Mouse (Mus musculus): Measurements from ENCODE around the gene Trmt10b. TPM values are rescaled to one million over a fixed set of nuclear protein-coding genes. Genes with fewer than 3 reads are reported as not detected.

Trmt10b gene
- 1.3 and 2.5 TPM in 2 replicates for polyA plus RNA-seq (2012; rRNA removed)
- 4.8 and 5.7 TPM in 2 replicates for polyA plus RNA-seq (2014; fragmentation: Nextera tagmentation; extraction: Ambion mirVana)

GRCm38 (mm10) chr4:45296662-45297564 is at the start of gene Trmt10b:
Gene Trmt10b, plus strand, starts transcription at chr4:45297127.
- Histone ChIP-seq H3K4me1 (replicated peaks; ENCODE audit: control insufficient read depth in 2 of 2, insufficient read depth in 2 of 2, low read length in 1 of 2) (peaks cover 0 to 6% of the 10 kb centered on the region in 2 experiments; a peak in 2 of 4 replicates), H3K9ac (replicated peaks) (peak within 1 kb of the TSS; percentile 75), H3K4me3 (ENCODE audit: insufficient read depth in 1 of 2, low read depth in 2 of 2, low read length in 2 of 2) (peak within 1 kb of the TSS; percentile 81 to 88), H3K36me3 (replicated peaks; ENCODE audit: control insufficient read depth, insufficient read depth, low read depth) (no peaks in the 10 kb centered on the region), H3K9me3 (ENCODE audit: control insufficient read depth, low read length) (no peaks in the 10 kb centered on the region), H3K27ac (no peak within 1 kb of the TSS), H3K4me2 (ENCODE audit: low read depth) (peak within 1 kb of the TSS; percentile 82), H3K27me3 (ENCODE audit: control insufficient read depth, insufficient read depth, low read length) (no peaks in the 10 kb centered on the region)
- peak; percentile 80 for ATAC-seq (ENCODE audit: insufficient read depth)
- WGBS (ENCODE audit: insufficient replicate concordance), result 14% methylated on average over 27 of the region's 27 CpGs
- DNase-seq (ENCODE audit: low read depth in 3 of 3, low spot score in 3 of 3), result peak; percentile 61 to 74 (median 74)
- no peak for TF ChIP-seq CTCF (IDR thresholded peaks at IDR 0.05; ENCODE audit: low read depth)
- TF ChIP-seq EP300 (IDR thresholded peaks at IDR 0.05; ENCODE audit: low read depth), result no peak

GRCm38 (mm10) chr4:45251265-45251664 is 45.7 kb upstream of the Trmt10b start:
- Histone ChIP-seq H3K27me3 (ENCODE audit: control insufficient read depth, insufficient read depth, low read length) (no peaks in the 10 kb centered on the region), H3K9me3 (ENCODE audit: control insufficient read depth, low read length) (no peaks in the 10 kb centered on the region), H3K4me2 (ENCODE audit: low read depth) (no peak overlapping the region), H3K36me3 (replicated peaks; ENCODE audit: control insufficient read depth, insufficient read depth, low read depth) (no peaks in the 10 kb centered on the region), H3K9ac (replicated peaks) (no peak overlapping the region), H3K4me1 (replicated peaks; ENCODE audit: control insufficient read depth in 2 of 2, insufficient read depth in 2 of 2, low read length in 1 of 2) (no peaks in the 10 kb centered on the region), H3K4me3 (ENCODE audit: insufficient read depth in 1 of 2, low read depth in 2 of 2, low read length in 2 of 2) (no peak overlapping the region), H3K27ac (no peak overlapping the region)
- ATAC-seq (ENCODE audit: insufficient read depth), result no peak
- DNase-seq (ENCODE audit: low read depth in 3 of 3, low spot score in 3 of 3), result no peak
- 81% methylated on average over 8 of the region's 8 CpGs for WGBS (ENCODE audit: insufficient replicate concordance)
- TF ChIP-seq CTCF (IDR thresholded peaks at IDR 0.05; ENCODE audit: low read depth) (no peak), EP300 (IDR thresholded peaks at IDR 0.05; ENCODE audit: low read depth) (no peak)

GRCm38 (mm10) chr4:45252861-45253262 is 44.1 kb upstream of the Trmt10b start:
- no peak overlapping the region for H3K9ac ChIP-seq (replicated peaks)
- DNase-seq (ENCODE audit: low read depth in 3 of 3, low spot score in 3 of 3), result no peak
- H3K27me3 ChIP-seq (ENCODE audit: control insufficient read depth, insufficient read depth, low read length), result no peaks in the 10 kb centered on the region
- no peak overlapping the region for H3K4me2 ChIP-seq (ENCODE audit: low read depth)
- TF ChIP-seq EP300 (IDR thresholded peaks at IDR 0.05; ENCODE audit: low read depth) (no peak), CTCF (IDR thresholded peaks at IDR 0.05; ENCODE audit: low read depth) (no peak)
- WGBS (ENCODE audit: insufficient replicate concordance), result 52% methylated on average over 9 of the region's 9 CpGs
- no peaks in the 10 kb centered on the region for H3K4me1 ChIP-seq (replicated peaks; ENCODE audit: control insufficient read depth in 2 of 2, insufficient read depth in 2 of 2, low read length in 1 of 2)
- no peaks in the 10 kb centered on the region for H3K36me3 ChIP-seq (replicated peaks; ENCODE audit: control insufficient read depth, insufficient read depth, low read depth)
- no peak overlapping the region for H3K4me3 ChIP-seq (ENCODE audit: insufficient read depth in 1 of 2, low read depth in 2 of 2, low read length in 2 of 2)
- no peak overlapping the region for H3K27ac ChIP-seq
- no peaks in the 10 kb centered on the region for H3K9me3 ChIP-seq (ENCODE audit: control insufficient read depth, low read length)
- ATAC-seq (ENCODE audit: insufficient read depth), result no peak

GRCm38 (mm10) chr4:45253839-45254601 is 42.9 kb upstream of the Trmt10b start:
- H3K4me1 ChIP-seq (replicated peaks; ENCODE audit: control insufficient read depth in 2 of 2, insufficient read depth in 2 of 2, low read length in 1 of 2), result no peaks in the 10 kb centered on the region
- 53% methylated on average over 11 of the region's 11 CpGs for WGBS (ENCODE audit: insufficient replicate concordance)
- no peak overlapping the region for H3K4me2 ChIP-seq (ENCODE audit: low read depth)
- ATAC-seq (ENCODE audit: insufficient read depth) (no peak), DNase-seq (ENCODE audit: low read depth in 3 of 3, low spot score in 3 of 3) (no peak)
- TF ChIP-seq EP300 (IDR thresholded peaks at IDR 0.05; ENCODE audit: low read depth), result no peak
- TF ChIP-seq CTCF (IDR thresholded peaks at IDR 0.05; ENCODE audit: low read depth), result no peak
- H3K4me3 ChIP-seq (ENCODE audit: insufficient read depth in 1 of 2, low read depth in 2 of 2, low read length in 2 of 2), result no peak overlapping the region
- H3K36me3 ChIP-seq (replicated peaks; ENCODE audit: control insufficient read depth, insufficient read depth, low read depth), result no peaks in the 10 kb centered on the region
- H3K9me3 ChIP-seq (ENCODE audit: control insufficient read depth, low read length), result no peaks in the 10 kb centered on the region
- no peak overlapping the region for H3K27ac ChIP-seq
- H3K27me3 ChIP-seq (ENCODE audit: control insufficient read depth, insufficient read depth, low read length), result no peaks in the 10 kb centered on the region
- no peak overlapping the region for H3K9ac ChIP-seq (replicated peaks)

All from liver, embryonic 14.5 days (tissue).